Mouse (Mus musculus) intestine, postnatal 0 days (tissue): ENCODE measurements around the gene Tmem123. TPM values are rescaled to one million over a fixed set of nuclear protein-coding genes. Genes with fewer than 3 reads are reported as not detected.
A peak's percentile ranks its signal among the peaks of the same experiment; 100 is the strongest.

Experiments
- ATAC-seq: fragments of 200-750 bp; cut with Nextera tagmentation; 2 replicates; pipeline ENCODE4 v1.8.0; 2017; ENCODE audit warnings: mild to moderate bottlenecking, moderate TSS enrichment, moderate library complexity
- H3K27ac ChIP-seq: fragments of 300-500 bp; sonication (generic); 2 replicates; pipeline ENCODE4 v1.5.1; 2014; ENCODE audit warnings: mild to moderate bottlenecking, low read depth, low read length, moderate library complexity
- H3K27me3 ChIP-seq: fragments of 300-500 bp; sonication (generic); replicated peaks from 2 replicates; pipeline ENCODE4 v1.6.1; 2014; ENCODE audit warnings: low read length, mixed read lengths; ENCODE audit not compliant: control insufficient read depth, insufficient read depth
- H3K36me3 ChIP-seq: fragments of 300-500 bp; sonication (generic); 2 replicates; pipeline ENCODE4 v1.6.1; 2014; ENCODE audit warnings: mild to moderate bottlenecking, moderate library complexity; ENCODE audit not compliant: control insufficient read depth, insufficient read depth
- H3K4me1 ChIP-seq: fragments of 300-500 bp; sonication (generic); replicated peaks from 2 replicates; pipeline ENCODE4 v1.6.1; 2014; ENCODE audit warnings: antibody characterized with exemption, low read length, mixed read lengths; ENCODE audit not compliant: control insufficient read depth, insufficient read depth
- H3K4me2 ChIP-seq: fragments of 300-500 bp; sonication (generic); replicated peaks from 2 replicates; pipeline ENCODE4 v1.6.1; 2014; ENCODE audit warnings: low read depth, mild to moderate bottlenecking, moderate library complexity
- H3K4me3 ChIP-seq: fragments of 300-500 bp; sonication (generic); 2 replicates; pipeline ENCODE4 v1.5.1; 2014; ENCODE audit warnings: low read depth, low read length
- H3K9ac ChIP-seq: fragments of 300-500 bp; sonication (generic); 2 replicates; pipeline ENCODE4 v1.6.1; 2014; ENCODE audit warnings: mild to moderate bottlenecking, low read depth, low read length
- H3K9me3 ChIP-seq: fragments of 300-500 bp; sonication (generic); 2 replicates; pipeline ENCODE4 v1.6.1; 2016; ENCODE audit warnings: mixed run types; ENCODE audit not compliant: control insufficient read depth
- CTCF ChIP-seq: sonication (generic); IDR thresholded peaks from 2 replicates; pipeline ENCODE4 v1.5.1; 2016; ENCODE audit warnings: low read depth, mild to moderate bottlenecking, control low read depth, antibody characterized with exemption, moderate library complexity
- WGBS: fragments of 180-500 bp; shearing (Covaris S2); extraction: QIAGEN DNeasy Blood & Tissue Kit; methylation state at CpG from one replicate; pipeline ENCODE4 v1.1.7; 2014; 5-methylcytosine and 5-hydroxymethylcytosine counted together
- polyA plus RNA-seq: library from polyadenylated mRNA; unstranded; fragments of >200 nt; fragmentation: Nextera tagmentation; extraction: Ambion mirVana; gene quantifications from 2 replicates; pipeline ENCODE4 v1.2.1, GENCODE M21; 2015

Gene Tmem123
- polyA plus RNA-seq, 1 experiment from 2014 or later = 36.5 TPM

GRCm38 (mm10) chr9:7744156-7744555 is 19.7 kb upstream of the Tmem123 start:
- 56% methylated on average over 1 of the region's 1 CpGs for WGBS
- TF ChIP-seq CTCF = no peak
- no peak for ATAC-seq
- Histone ChIP-seq H3K27me3 (no peaks in the 10 kb centered on the region), H3K4me3 (no peak overlapping the region), H3K36me3 (no peaks in the 10 kb centered on the region), H3K4me2 (no peak overlapping the region), H3K4me1 (no peaks in the 10 kb centered on the region), H3K9me3 (no peaks in the 10 kb centered on the region), H3K9ac (no peak overlapping the region), H3K27ac (no peak overlapping the region)

- WGBS = 84% methylated on average over 3 of the region's 3 CpGs
- H3K4me2 ChIP-seq = no peak overlapping the region
- H3K27me3 ChIP-seq = no peaks in the 10 kb centered on the region
- H3K36me3 ChIP-seq = no peaks in the 10 kb centered on the region
- no peak overlapping the region for H3K4me3 ChIP-seq
- no peaks in the 10 kb centered on the region for H3K9me3 ChIP-seq
- H3K9ac ChIP-seq = no peak overlapping the region
- TF ChIP-seq CTCF = no peak
- no peak overlapping the region for H3K27ac ChIP-seq
- no peak for ATAC-seq
- H3K4me1 ChIP-seq = no peaks in the 10 kb centered on the region
Measured at GRCm38 (mm10) chr9:7748881-7749280, 15.0 kb upstream of the Tmem123 start.

- peak; percentile 65 for ATAC-seq
- WGBS = 45% methylated on average over 4 of the region's 4 CpGs
Measured at GRCm38 (mm10) chr9:7749537-7749936, 14.3 kb upstream of the Tmem123 start.

GRCm38 (mm10) chr9:7755889-7756423 is 7.9 kb upstream of the Tmem123 start:
- no peak overlapping the region for H3K4me2 ChIP-seq
- no peak overlapping the region for H3K4me3 ChIP-seq
- no peaks in the 10 kb centered on the region for H3K27me3 ChIP-seq
- no peaks in the 10 kb centered on the region for H3K4me1 ChIP-seq
- ATAC-seq = no peak
- TF ChIP-seq CTCF = no peak
- WGBS = 72% methylated on average over 2 of the region's 2 CpGs
- H3K9ac ChIP-seq = no peak overlapping the region
- no peaks in the 10 kb centered on the region for H3K9me3 ChIP-seq
- H3K27ac ChIP-seq = no peak overlapping the region
- H3K36me3 ChIP-seq = no peaks in the 10 kb centered on the region

More at GRCm38 (mm10) chr9:7749537-7749936, 14.3 kb upstream of the Tmem123 start:
- Histone ChIP-seq H3K4me2 (no peak overlapping the region), H3K27ac (no peak overlapping the region), H3K9me3 (no peaks in the 10 kb centered on the region), H3K4me1 (no peaks in the 10 kb centered on the region), H3K9ac (no peak overlapping the region), H3K4me3 (no peak overlapping the region), H3K27me3 (no peaks in the 10 kb centered on the region), H3K36me3 (no peaks in the 10 kb centered on the region)
- no peak for TF ChIP-seq CTCF

GRCm38 (mm10) chr9:7761906-7762455 is 1.9 kb upstream of the Tmem123 start:
- H3K9ac ChIP-seq = no peak overlapping the region
- no peaks in the 10 kb centered on the region for H3K9me3 ChIP-seq
- H3K4me1 ChIP-seq = no peaks in the 10 kb centered on the region; the same call in 1 of the 2 replicates
- H3K27ac ChIP-seq = no peak overlapping the region
- H3K36me3 ChIP-seq = no peaks in the 10 kb centered on the region
- H3K4me3 ChIP-seq = no peak overlapping the region
- WGBS = 74% methylated on average over 17 of the region's 17 CpGs
- H3K27me3 ChIP-seq = no peaks in the 10 kb centered on the region
- TF ChIP-seq CTCF = no peak
- ATAC-seq = no peak
- H3K4me2 ChIP-seq = no peak overlapping the region

GRCm38 (mm10) chr9:7762741-7763140 is 1.1 kb upstream of the Tmem123 start:
- no peak overlapping the region for H3K9ac ChIP-seq
- no peak for ATAC-seq
- H3K4me3 ChIP-seq = no peak overlapping the region
- no peaks in the 10 kb centered on the region for H3K9me3 ChIP-seq
- no peaks in the 10 kb centered on the region; the same call in 1 of the 2 replicates for H3K4me1 ChIP-seq
- WGBS = 90% methylated on average over 3 of the region's 3 CpGs
- no peaks in the 10 kb centered on the region for H3K36me3 ChIP-seq
- H3K27me3 ChIP-seq = no peaks in the 10 kb centered on the region
- no peak overlapping the region for H3K4me2 ChIP-seq
- TF ChIP-seq CTCF = no peak
- no peak overlapping the region for H3K27ac ChIP-seq
